Mouse (Mus musculus): Measurements from ENCODE around the gene Atp6v0a1.

Atp6v0a1 gene

DNA sequence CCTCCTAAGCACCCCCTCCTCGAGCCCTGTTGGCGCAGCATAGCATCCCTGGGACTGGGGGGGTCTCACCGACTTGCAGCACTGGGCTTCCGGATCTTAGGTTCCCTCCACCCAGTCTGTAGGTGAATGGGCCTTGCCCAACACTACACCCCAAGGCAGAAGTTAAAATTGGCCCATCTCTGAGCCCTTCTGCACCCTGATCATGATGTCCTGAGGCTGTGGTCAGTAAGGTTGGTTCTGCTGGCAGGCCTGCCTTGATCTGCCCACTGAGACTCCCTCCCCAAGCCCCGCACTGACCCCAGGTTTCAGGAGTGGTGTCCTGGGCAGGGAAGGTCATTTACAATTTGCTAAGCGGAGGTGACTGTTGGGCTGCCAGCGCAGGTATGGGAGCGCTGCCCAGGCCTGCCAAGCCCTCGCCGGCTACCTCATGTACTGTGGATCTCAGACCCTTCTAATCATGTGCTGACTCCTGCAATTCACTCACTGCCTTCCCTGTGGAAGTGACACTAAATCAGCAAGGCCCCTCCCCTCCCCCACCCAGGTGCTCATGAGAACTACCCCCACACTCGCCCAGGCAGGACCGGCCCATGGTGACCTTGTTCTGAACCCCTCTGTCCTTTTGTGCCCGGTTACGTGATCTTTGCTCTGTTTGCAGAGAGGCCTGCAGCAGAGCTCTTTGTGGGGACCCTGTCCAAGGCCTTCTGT, 53.9 kb downstream of the Atp6v0a1 start:
- DNase-seq: peak; percentile 55

GRCm38 (mm10) chr11:101063676-101064327, 54.5 kb downstream of the Atp6v0a1 start:
- peak; percentile 76 for DNase-seq

DNA sequence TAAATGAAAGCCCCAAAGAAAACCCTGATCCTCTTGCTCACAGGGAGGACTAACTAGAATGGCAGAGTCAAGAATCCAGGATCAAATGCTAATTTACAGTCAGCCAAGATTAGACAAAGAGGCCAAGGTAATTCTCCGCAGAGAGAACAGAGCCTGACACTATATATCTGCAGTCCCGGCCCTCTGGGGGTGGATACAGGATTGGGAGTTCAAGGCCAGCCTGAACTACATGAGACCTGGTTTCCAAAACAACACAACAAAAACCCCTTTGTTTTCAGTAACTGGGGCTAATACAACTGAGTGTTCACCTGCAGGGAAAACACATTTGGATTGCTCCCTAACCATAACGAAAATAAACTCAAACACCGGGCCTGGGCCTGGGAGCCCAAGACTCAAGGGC, 55.2 kb downstream of the Atp6v0a1 start:
- DNase-seq: no peak

DNA sequence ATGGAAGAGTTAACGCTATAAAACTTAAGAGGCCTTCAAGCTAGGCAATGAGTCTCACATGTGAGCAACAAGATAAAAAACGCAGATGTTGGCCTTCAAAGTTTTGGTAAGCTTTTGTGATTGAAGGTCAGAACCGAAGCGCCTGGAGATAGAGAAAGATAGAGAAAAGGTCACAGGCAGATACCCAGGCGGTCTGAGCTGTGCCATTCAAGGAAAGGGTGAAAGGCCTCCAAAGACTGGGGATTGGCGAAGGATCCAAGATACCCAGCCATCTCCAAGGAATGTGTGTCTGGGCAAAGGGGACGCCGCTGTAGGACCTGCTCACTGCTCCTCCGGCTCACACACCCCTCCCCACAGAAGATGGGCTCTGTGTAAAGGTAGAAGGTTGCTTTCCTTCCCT, 55.8 kb downstream of the Atp6v0a1 start:
- DNase-seq: peak; percentile 28

DNA sequence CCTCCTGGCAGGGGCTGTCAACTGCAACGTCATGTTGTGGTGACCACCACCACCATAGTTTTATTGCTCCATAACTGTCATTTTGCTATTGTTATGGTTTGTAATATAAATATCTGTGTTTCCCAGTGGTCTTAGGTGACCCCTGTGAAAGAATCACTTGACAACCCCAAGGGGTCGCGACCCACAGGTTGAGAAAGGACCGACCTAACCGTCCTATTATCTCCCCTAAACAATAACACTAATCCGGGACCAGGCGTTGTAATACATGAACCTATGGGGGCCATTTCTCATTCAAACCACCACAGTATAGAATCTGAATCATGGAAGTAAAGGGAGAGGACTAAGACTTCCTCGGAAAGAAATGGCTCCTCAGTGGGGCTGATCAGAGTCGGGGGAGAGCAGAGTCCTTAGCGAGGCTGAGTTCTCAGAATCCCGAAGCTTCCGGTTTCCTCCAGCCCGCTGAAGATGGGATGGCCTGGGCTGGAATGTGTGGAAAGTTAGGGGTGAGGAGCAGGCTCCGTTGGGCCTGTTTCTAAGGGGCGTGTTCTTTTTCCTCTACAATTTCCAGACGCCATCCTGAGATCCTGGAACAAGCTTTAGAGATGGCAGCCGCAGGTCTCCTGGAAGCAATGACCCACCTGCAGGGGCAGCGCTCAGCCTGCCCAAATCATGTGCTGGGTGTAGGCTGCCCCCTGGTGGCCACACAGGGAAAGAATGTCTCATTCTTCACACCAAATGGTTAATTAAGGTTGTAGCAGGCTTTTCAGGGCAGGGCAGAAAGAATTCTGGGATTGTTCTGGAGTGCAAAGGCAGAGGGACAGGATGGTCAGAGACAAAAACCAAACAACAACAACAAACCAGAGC, 57.5 kb downstream of the Atp6v0a1 start:
- peak; percentile 94 for DNase-seq

GRCm38 (mm10) chr11:101069391-101070188, 60.3 kb downstream of the Atp6v0a1 start, which contains the start of gene Naglu:
TSS of gene Naglu (plus strand) at chr11:101070012.
- peak; percentile 96 for DNase-seq

GRCm38 (mm10) chr11:101070189-101070527, 60.9 kb downstream of the Atp6v0a1 start:
- no peak for DNase-seq

DNA sequence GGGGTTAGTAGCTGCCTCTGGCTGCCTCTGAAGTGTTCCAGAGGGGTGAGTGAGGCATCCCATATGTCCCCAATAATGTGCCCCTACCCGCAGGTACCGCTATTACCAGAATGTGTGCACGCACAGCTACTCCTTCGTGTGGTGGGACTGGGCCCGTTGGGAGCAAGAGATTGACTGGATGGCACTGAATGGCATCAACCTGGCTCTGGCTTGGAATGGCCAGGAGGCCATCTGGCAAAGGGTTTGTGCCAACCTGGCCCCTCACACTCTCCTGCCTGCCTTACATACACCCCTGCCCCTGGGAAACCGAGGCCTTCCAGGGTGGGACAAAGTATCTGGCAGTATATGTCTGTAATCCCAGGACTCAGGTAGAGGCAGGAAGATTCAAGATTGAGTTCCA, 61.7 kb downstream of the Atp6v0a1 start:
- no peak for DNase-seq

DNA sequence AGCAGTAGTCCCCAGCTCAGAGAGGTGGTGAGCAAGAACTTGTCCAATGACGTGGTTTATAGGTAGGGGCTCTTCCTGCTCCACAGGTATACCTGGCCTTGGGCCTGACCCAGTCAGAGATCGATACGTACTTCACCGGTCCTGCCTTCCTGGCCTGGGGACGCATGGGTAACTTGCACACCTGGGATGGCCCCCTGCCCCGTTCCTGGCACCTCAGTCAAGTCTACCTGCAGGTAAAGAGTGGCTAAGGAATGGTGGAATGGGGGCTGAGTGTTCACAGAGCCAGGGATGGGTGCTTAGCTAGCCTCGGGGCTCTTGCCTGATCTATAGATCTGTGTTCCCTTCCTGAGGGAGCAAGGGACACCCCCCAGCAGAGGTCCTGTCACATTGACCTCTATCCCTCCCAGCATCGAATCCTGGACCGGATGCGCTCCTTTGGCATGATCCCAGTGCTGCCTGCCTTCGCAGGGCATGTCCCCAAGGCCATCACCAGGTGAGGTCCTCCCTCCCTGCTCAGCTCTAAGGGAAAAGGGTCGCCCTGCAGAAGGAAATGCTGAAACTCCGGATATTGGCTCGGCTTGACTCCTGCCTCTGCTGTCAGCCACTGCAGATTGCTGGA, 62.7 kb downstream of the Atp6v0a1 start:
- DNase-seq: peak; percentile 53

DNA sequence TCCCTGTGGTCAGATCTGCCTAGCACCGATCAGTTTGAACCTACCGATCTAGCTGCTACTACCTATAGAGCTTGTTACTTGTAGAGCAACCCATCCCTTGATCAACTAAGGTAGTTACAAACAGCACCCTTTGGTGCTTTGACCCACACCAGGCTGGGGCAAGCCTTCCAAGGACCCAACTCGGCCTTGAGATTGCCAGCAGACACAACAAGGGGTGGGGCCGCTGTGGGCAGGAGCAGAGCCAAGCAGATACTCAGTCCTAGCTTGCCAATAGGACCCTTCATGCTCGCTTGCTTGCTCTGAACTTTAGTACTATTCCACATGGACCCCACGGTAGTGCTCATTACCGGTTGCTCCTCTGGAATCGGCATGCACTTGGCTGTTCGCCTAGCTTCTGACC, 68.9 kb downstream of the Atp6v0a1 start, which contains the start of gene Hsd17b1:
Hsd17b1 (plus strand) TSS at position 291 of the 400 bp plus-strand sequence.
- DNase-seq: no peak

GRCm38 (mm10) chr11:101079746-101080145, 70.5 kb downstream of the Atp6v0a1 start:
- no peak for DNase-seq

DNA sequence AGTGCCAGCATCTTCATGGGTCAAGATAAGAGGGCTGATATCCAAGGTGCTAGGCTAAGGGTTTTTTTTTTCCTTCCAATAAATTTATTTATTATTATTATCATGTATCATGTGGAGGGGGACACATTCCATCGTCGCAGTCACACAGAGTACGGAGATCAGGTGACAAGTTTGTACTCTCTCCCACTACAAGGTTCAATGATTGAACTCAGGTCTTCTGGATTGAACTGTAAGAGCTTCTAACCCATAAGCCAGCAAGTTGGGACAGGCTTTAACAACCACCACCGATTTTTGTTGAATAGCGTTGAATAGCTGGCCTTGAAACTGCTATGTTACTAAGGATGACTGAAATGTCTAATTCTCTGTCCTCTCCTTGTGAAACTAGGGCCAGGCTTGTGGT, 71.2 kb downstream of the Atp6v0a1 start:
- DNase-seq: no peak

DNA sequence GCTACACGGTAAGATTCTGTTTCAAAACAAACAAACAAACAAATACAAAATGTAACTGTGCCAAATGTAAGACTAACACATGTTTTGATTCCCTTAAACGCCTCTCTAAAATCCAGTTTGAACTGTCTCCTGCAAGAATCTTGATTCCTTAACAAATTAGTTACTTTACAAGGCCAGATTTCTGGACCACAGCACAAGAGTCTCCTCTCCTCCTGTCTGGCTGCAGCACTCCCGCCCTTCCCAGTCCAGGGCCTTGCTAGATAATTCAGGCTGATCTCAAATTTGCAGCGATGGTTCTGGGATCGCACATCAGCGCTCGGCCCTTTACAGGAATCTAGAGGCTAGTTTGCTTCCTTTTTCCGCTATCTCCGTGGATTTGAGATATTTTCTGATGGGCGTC, 72.4 kb downstream of the Atp6v0a1 start:
- DNase-seq: peak; percentile 45

DNA sequence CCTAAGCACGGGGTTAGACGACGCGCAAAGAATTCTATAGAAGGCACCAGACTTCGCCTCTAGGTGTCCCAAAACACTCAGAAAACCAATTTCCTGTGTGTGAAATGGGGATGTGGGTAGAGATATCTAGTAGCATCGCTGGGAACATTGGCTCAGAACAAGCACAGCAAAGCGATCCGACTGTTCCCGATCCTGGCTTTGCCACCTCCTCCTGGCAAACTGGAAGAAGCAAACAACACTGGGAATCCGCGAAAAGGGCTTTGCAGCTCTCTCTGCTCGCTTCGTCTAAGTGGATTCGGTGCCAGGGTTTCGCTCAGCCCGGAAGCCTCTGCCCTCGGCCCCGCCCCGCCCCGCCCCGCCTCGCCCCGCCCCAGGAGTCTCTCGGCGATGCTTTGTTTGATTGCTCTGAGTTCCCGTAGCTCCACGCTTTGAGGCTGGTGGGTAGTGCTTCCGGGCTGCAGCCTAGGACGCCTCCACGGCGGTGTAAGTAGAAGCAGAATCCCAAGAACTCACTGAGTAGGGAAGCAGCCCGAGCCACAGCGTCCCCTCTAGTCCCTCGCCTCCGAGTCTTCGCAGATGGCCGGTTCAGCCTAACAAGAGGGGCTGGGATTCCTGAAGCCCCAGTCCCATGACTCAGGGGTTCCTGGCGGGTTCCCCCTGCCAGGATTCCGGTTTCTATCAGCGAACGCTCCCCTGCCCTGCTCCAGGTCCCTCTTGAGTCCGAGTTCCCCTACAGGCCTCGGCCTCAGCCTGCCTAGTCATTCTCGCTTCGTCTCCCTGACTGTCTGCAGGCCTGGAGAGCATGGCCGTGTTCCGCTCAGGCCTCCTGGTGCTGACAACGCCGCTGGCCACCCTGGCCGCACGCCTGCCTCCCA, 73.2 kb downstream of the Atp6v0a1 start, which contains the start of gene Coasy:
Coasy (plus strand) TSS at position 358 of the 875 bp plus-strand sequence.
- peak; percentile 87 for DNase-seq

- no peak for DNase-seq
Measured at GRCm38 (mm10) chr11:101083083-101083697, 73.9 kb downstream of the Atp6v0a1 start.

- DNase-seq: no peak
Measured at GRCm38 (mm10) chr11:101084246-101084645, 75.0 kb downstream of the Atp6v0a1 start.

- peak; percentile 45 for DNase-seq
Measured at GRCm38 (mm10) chr11:101084811-101085210, 75.6 kb downstream of the Atp6v0a1 start.

GRCm38 (mm10) chr11:101085617-101086322, 76.5 kb downstream of the Atp6v0a1 start:
- DNase-seq: peak; percentile 39

DNA sequence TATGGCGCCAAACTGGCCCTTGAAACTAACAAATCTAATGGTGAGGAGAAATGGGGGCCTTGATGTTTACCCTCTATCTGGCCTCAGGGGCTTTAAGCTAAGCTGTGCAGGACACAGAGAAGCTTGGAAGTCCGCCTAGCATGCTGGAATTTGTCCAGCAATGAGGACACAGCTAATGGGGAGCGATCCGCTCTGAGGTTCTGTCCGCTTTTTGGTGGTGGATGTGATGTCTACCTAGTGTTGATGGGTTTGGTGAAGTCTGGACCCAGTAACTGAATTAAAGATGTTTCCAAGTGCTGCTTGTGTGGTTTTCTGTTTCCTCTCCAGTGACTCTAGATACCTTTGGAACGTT, 77.0 kb downstream of the Atp6v0a1 start:
- DNase-seq: peak; percentile 62
